Comparison of ENCODE assay signal across 13 mouse cellular contexts in the genomic region with DNA sequence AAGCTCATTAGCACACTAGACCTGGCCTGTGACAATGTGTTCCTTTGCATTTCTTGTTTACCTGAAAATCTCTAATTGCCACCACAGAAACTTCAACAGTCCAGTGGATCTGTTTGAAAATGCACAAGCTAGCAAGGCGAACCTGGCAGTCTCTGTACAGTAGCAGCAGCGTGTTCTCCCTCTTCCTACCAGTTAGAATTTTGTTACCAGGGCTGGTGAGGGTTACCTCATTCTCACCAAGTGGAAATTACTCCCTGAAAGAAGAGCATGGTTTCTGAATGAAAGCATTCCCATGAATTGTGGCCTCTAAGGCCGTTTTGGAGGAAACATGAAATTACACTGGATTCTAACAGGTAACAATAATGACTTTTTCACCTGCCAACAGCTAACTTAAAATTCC.
DNase-seq lines count a peak whose midpoint lies in the region; ATAC-seq and TF ChIP-seq lines count a peak whose summit lies in the region.
"Had no signal": no experiment of that assay in that cellular context is flagged by ENCODE, and none has a peak within 500 bp of the region (broad histone marks: within the 10 kb centered on the region; RNA-seq: fewer than 3 reads in every experiment).

No protein-coding gene starts in this region.

- DNase-seq in heart, adult 2 months = no peak
- DNase-seq in neural tube, embryonic 11.5 days (ENCODE audit: low spot score) = no peak
- no peak for DNase-seq in neural tube, embryonic 10.5 days (ENCODE audit: extremely low spot score, low spot score)
- DNase-seq in right cerebral cortex, adult 18-20 months = no peak
- DNase-seq in adrenal gland, adult (ENCODE audit: inconsistent age in 2 of 2, low spot score in 1 of 2) = no peak
- DNase-seq: adrenal gland, postnatal 14 days; cerebellum, adult 8-10 months; gastrocnemius, postnatal 10 days; kidney, postnatal 25 days had no signal

- TF ChIP-seq CTCF in heart, adult 2 months (IDR thresholded peaks at IDR 0.05) = no peak

- H3K4me1 ChIP-seq in heart, embryonic 12.5 days (replicated peaks) = no peaks in the 10 kb centered on the region; the same call in 1 of the 2 replicates
- no peaks in the 10 kb centered on the region for H3K4me1 ChIP-seq in heart, adult 2 months (ENCODE audit: control insufficient read depth, insufficient read depth, low read length)
- H3K4me1 ChIP-seq in neural tube, embryonic 11.5 days (ENCODE audit: control insufficient read depth, insufficient read depth, low read length) = no peaks in the 10 kb centered on the region
- H3K4me1 ChIP-seq in intestine, embryonic 16.5 days (ENCODE audit: control insufficient read depth, insufficient read depth, low read length) = no peaks in the 10 kb centered on the region
- H3K4me1 ChIP-seq in neural tube, embryonic 13.5 days (replicated peaks) = peaks cover 16% of the 10 kb centered on the region

- no peak for TF ChIP-seq EP300 in heart, adult 2 months (IDR thresholded peaks at IDR 0.05; ENCODE audit: insufficient read depth, low read depth, low read length)

- H3K4me2 ChIP-seq in heart, embryonic 12.5 days = peak overlapping the region; percentile 74
- peak overlapping the region; percentile 43 for H3K4me2 ChIP-seq in neural tube, embryonic 11.5 days (ENCODE audit: low read depth)
- peak overlapping the region; percentile 50 for H3K4me2 ChIP-seq in intestine, embryonic 16.5 days (ENCODE audit: low read depth, low read length)
- H3K4me2 ChIP-seq in neural tube, embryonic 13.5 days = peak overlapping the region; percentile 55

- TF ChIP-seq POLR2A in heart, adult 2 months (IDR thresholded peaks at IDR 0.05; ENCODE audit: insufficient read depth, low read depth, low read length) = no peak

- WGBS in heart, embryonic 12.5 days = 37% methylated on average over 3 of the region's 3 CpGs
- WGBS in heart, adult 2 months = 50% methylated on average over 3 of the region's 3 CpGs
- 20% methylated on average over 3 of the region's 3 CpGs for WGBS in neural tube, embryonic 11.5 days
- 43% methylated on average over 3 of the region's 3 CpGs for WGBS in intestine, embryonic 16.5 days
- 18% methylated on average over 3 of the region's 3 CpGs for WGBS in neural tube, embryonic 13.5 days

- no peak overlapping the region for H3K27ac ChIP-seq in heart, embryonic 12.5 days (ENCODE audit: poor library complexity, severe bottlenecking)
- no peak overlapping the region for H3K27ac ChIP-seq in heart, adult 2 months
- H3K27ac ChIP-seq in neural tube, embryonic 11.5 days (ENCODE audit: low read depth, low read length) = no peak overlapping the region
- H3K27ac ChIP-seq in intestine, embryonic 16.5 days (ENCODE audit: low read length) = no peak overlapping the region
- no peak overlapping the region; the same call in 1 of the 2 replicates for H3K27ac ChIP-seq in neural tube, embryonic 13.5 days (replicated peaks)
- H3K27ac ChIP-seq: limb, embryonic 15.5 days had no signal

- intact Hi-C loops in heart, adult 2 months (cut with DNase I) = no loop called here

- peak overlapping the region; percentile 47 for H3K4me3 ChIP-seq in heart, embryonic 12.5 days
- no peak overlapping the region for H3K4me3 ChIP-seq in heart, adult 2 months
- no peak overlapping the region for H3K4me3 ChIP-seq in neural tube, embryonic 11.5 days (ENCODE audit: low read depth, low read length)
- H3K4me3 ChIP-seq in intestine, embryonic 16.5 days (ENCODE audit: low read length) = no peak overlapping the region
- peak overlapping the region; percentile 30; the same call in 1 of the 2 replicates for H3K4me3 ChIP-seq in neural tube, embryonic 13.5 days

- no peak for ATAC-seq in heart, embryonic 12.5 days (ENCODE audit: insufficient number of reproducible peaks, low FRiP score)
- no peak for ATAC-seq in neural tube, embryonic 11.5 days (ENCODE audit: insufficient read depth, low FRiP score, low TSS enrichment)
- ATAC-seq in intestine, embryonic 16.5 days = no peak
- ATAC-seq in neural tube, embryonic 13.5 days (ENCODE audit: low read depth) = no peak

- H3K9ac ChIP-seq in heart, embryonic 12.5 days = no peak overlapping the region
- no peak overlapping the region for H3K9ac ChIP-seq in heart, adult 2 months (ENCODE audit: low read depth, low read length)
- H3K9ac ChIP-seq in neural tube, embryonic 11.5 days (ENCODE audit: low read length) = no peak overlapping the region; the same call in 1 of the 2 replicates
- no peak overlapping the region for H3K9ac ChIP-seq in intestine, embryonic 16.5 days (ENCODE audit: low read depth, low read length)
- peak overlapping the region; percentile 60; the same call in 1 of the 2 replicates for H3K9ac ChIP-seq in neural tube, embryonic 13.5 days
- H3K9ac ChIP-seq: limb, embryonic 15.5 days had no signal

- H3K79me2 ChIP-seq in heart, adult 2 months (replicated peaks; ENCODE audit: control insufficient read depth, insufficient read depth, low read length) = no peaks in the 10 kb centered on the region

- no peaks in the 10 kb centered on the region for H3K36me3 ChIP-seq in heart, embryonic 12.5 days
- no peaks in the 10 kb centered on the region for H3K36me3 ChIP-seq in heart, adult 2 months (ENCODE audit: control insufficient read depth, insufficient read depth, low read length)
- H3K36me3 ChIP-seq in neural tube, embryonic 11.5 days (ENCODE audit: control insufficient read depth, insufficient read depth, low read length) = no peaks in the 10 kb centered on the region
- no peaks in the 10 kb centered on the region for H3K36me3 ChIP-seq in intestine, embryonic 16.5 days (ENCODE audit: control insufficient read depth, insufficient read depth, low read length)
- H3K36me3 ChIP-seq in neural tube, embryonic 13.5 days = no peaks in the 10 kb centered on the region
- H3K36me3 ChIP-seq: limb, embryonic 15.5 days had no signal

- H3K9me3 ChIP-seq in heart, embryonic 12.5 days (replicated peaks) = no peaks in the 10 kb centered on the region
- no peaks in the 10 kb centered on the region for H3K9me3 ChIP-seq in neural tube, embryonic 11.5 days (ENCODE audit: control insufficient read depth, low read length)
- no peaks in the 10 kb centered on the region for H3K9me3 ChIP-seq in intestine, embryonic 16.5 days (ENCODE audit: control insufficient read depth, low read length)
- H3K9me3 ChIP-seq in neural tube, embryonic 13.5 days = no peaks in the 10 kb centered on the region
- H3K9me3 ChIP-seq: limb, embryonic 15.5 days had no signal

- H3K27me3 ChIP-seq in heart, embryonic 12.5 days (replicated peaks) = no peaks in the 10 kb centered on the region
- no peaks in the 10 kb centered on the region for H3K27me3 ChIP-seq in heart, adult 2 months (ENCODE audit: control insufficient read depth, insufficient read depth, low read length)
- peaks cover 37% of the 10 kb centered on the region for H3K27me3 ChIP-seq in neural tube, embryonic 11.5 days (ENCODE audit: control insufficient read depth, insufficient read depth, low read length)
- H3K27me3 ChIP-seq in intestine, embryonic 16.5 days (replicated peaks; ENCODE audit: control insufficient read depth, insufficient read depth, low read length) = no peaks in the 10 kb centered on the region
- peaks cover 83% of the 10 kb centered on the region for H3K27me3 ChIP-seq in neural tube, embryonic 13.5 days

Comparison
In these comparisons a context has a peak if more than half of its experiments do, and no peak if none do; other contexts are left out.
1. H3K4me3 ChIP-seq: peak in heart, embryonic 12.5 days (single experiment) and neural tube, embryonic 13.5 days (single experiment); none in heart, adult 2 months (single experiment), neural tube, embryonic 11.5 days (single experiment) and intestine, embryonic 16.5 days (single experiment).
2. Peak in every context shown above with its lines, with median percentiles within 50 percentile points of each other: H3K4me2 ChIP-seq.